Mouse (Mus musculus) ES-E14 (cell line): Measurements from ENCODE around the gene Slc22a3.

ENCODE experiments used
- CHD2 ChIP-seq: IDR thresholded peaks from 2 replicates; pipeline ENCODE4 v1.6.1; 2014; ENCODE audit warnings: mild to moderate bottlenecking, low read depth, low read length, inconsistent platforms
- HCFC1 ChIP-seq: IDR thresholded peaks from 2 replicates; pipeline ENCODE4 v1.6.1; 2012; ENCODE audit warnings: low read length, inconsistent platforms, borderline replicate concordance; ENCODE audit not compliant: insufficient read depth
- MAFK ChIP-seq: IDR thresholded peaks from 2 replicates; pipeline ENCODE4 v1.6.1; 2014; ENCODE audit warnings: mild to moderate bottlenecking, low read depth, low read length, inconsistent platforms; ENCODE audit not compliant: insufficient read depth
- ZC3H11A ChIP-seq: IDR thresholded peaks from 2 replicates; pipeline ENCODE4 v1.6.1; 2012; ENCODE audit warnings: low read depth, mild to moderate bottlenecking, inconsistent platforms, low read length, borderline replicate concordance
- ZNF384 ChIP-seq: IDR thresholded peaks from 2 replicates; pipeline ENCODE4 v1.6.1; 2012; ENCODE audit warnings: low read depth, low read length, inconsistent platforms

DNA sequence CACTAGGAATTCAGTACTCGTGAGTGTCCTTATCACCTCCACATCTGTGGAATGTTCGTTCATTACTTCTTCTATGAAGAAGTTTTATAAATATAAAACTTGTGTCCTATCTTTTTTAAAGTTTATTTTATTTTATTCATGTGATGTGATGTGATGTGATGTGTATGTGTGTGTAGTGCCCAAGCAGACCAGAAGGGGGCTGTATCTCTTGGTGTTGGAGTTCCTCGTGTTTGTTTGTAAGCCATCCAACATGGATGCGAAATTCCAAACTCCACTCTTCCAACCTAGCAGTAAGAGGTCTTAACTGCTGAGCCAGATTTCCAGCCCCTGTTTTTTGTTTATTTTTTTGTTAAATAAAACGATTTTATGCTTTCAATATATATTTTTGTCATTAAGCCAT is 6.5 kb upstream of the Slc22a3 start:
- TF ChIP-seq CHD2 (no peak), HCFC1 (no peak), ZC3H11A (no peak), ZNF384 (no peak), MAFK (no peak)
